Mouse (Mus musculus): Measurements from ENCODE around the gene Rnase4. TPM values are rescaled to one million over a fixed set of nuclear protein-coding genes. Genes with fewer than 3 reads are reported as not detected.

Gene Rnase4
- polyA plus RNA-seq, 1 experiment from 2014 or later, result 443 TPM

GRCm38 (mm10) chr14:51113916-51114560, 23.2 kb downstream of the Rnase4 start, which contains the start of gene Eddm3b:
Eddm3b (plus strand) TSS chr14:51114426.
- WGBS, result 39% methylated on average over 10 of the region's 12 CpGs
- Histone ChIP-seq H3K4me2 (replicated peaks; ENCODE audit: low read depth, low read length) (no peak within 1 kb of the TSS), H3K36me3 (ENCODE audit: insufficient read depth, low read length) (no peaks in the 10 kb centered on the region), H3K27me3 (replicated peaks; ENCODE audit: insufficient read depth, low read length) (no peaks in the 10 kb centered on the region), H3K4me3 (ENCODE audit: low read depth, low read length) (no peak within 1 kb of the TSS), H3K9ac (replicated peaks; ENCODE audit: low read depth) (no peak within 1 kb of the TSS), H3K9me3 (ENCODE audit: low read length) (no peaks in the 10 kb centered on the region), H3K4me1 (ENCODE audit: insufficient read depth, low read depth, low read length) (no peaks in the 10 kb centered on the region), H3K27ac (ENCODE audit: low read length) (no peak within 1 kb of the TSS)
- no peak for TF ChIP-seq EP300 (IDR thresholded peaks at IDR 0.05)
- TF ChIP-seq CTCF (IDR thresholded peaks at IDR 0.05), result no peak
- ATAC-seq (no peak), DNase-seq (ENCODE audit: low spot score) (no peak)

GRCm38 (mm10) chr14:51125684-51126083, 34.8 kb downstream of the Rnase4 start:
- 81% methylated on average over 6 of the region's 6 CpGs for WGBS
- no peak for TF ChIP-seq EP300 (IDR thresholded peaks at IDR 0.05)
- no peak for TF ChIP-seq CTCF (IDR thresholded peaks at IDR 0.05)
- H3K9me3 ChIP-seq (ENCODE audit: low read length), result no peaks in the 10 kb centered on the region

DNA sequence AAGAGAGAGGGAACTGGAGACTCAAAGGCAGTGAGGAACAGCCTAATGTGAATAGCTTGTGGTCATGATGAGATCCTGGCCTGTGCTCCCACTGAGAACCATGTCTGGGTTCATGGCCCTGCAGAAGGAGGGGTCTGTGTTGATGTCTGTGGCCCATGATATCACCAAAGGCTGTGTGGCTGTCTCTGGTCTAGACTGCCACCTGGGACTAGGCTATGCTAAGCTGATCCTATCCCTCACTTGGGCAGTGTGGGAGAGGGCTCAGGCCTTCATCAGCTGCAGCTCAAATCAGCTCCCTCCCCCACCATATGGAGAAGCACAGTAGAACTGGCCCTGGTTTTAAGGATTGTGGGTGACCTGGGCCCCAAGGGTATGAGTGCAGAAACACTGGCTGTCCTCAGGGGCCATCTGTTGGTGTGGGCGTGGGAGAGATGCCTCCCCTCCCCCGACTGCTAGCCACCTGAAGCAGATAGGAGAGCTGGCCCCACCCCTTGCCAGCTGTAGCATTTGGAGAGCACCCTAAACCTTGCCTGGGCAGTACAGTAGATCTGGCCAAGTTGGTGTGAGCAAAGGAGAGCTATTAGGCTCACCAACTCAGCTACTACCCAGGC, 36.9 kb downstream of the Rnase4 start:
- Histone ChIP-seq H3K9ac (replicated peaks; ENCODE audit: low read depth) (no peak overlapping the region), H3K36me3 (ENCODE audit: insufficient read depth, low read length) (no peaks in the 10 kb centered on the region), H3K4me1 (ENCODE audit: insufficient read depth, low read depth, low read length) (no peaks in the 10 kb centered on the region), H3K4me3 (ENCODE audit: low read depth, low read length) (no peak overlapping the region), H3K27me3 (replicated peaks; ENCODE audit: insufficient read depth, low read length) (no peaks in the 10 kb centered on the region), H3K27ac (ENCODE audit: low read length) (no peak overlapping the region), H3K9me3 (ENCODE audit: low read length) (no peaks in the 10 kb centered on the region), H3K4me2 (replicated peaks; ENCODE audit: low read depth, low read length) (no peak overlapping the region)
- no peak for ATAC-seq
- DNase-seq (ENCODE audit: low spot score), result no peak
- no peak for TF ChIP-seq CTCF (IDR thresholded peaks at IDR 0.05)
- 46% methylated on average over 2 of the region's 2 CpGs for WGBS

More at GRCm38 (mm10) chr14:51125684-51126083, 34.8 kb downstream of the Rnase4 start:
- no peaks in the 10 kb centered on the region for H3K27me3 ChIP-seq (replicated peaks; ENCODE audit: insufficient read depth, low read length)
- H3K27ac ChIP-seq (ENCODE audit: low read length), result no peak overlapping the region
- no peak overlapping the region for H3K9ac ChIP-seq (replicated peaks; ENCODE audit: low read depth)
- no peak overlapping the region for H3K4me3 ChIP-seq (ENCODE audit: low read depth, low read length)
- no peaks in the 10 kb centered on the region for H3K4me1 ChIP-seq (ENCODE audit: insufficient read depth, low read depth, low read length)
- no peak overlapping the region for H3K4me2 ChIP-seq (replicated peaks; ENCODE audit: low read depth, low read length)
- ATAC-seq, result no peak
- H3K36me3 ChIP-seq (ENCODE audit: insufficient read depth, low read length), result no peaks in the 10 kb centered on the region
- no peak for DNase-seq (ENCODE audit: low spot score)

GRCm38 (mm10) chr14:51128775-51129623, 38.1 kb downstream of the Rnase4 start:
- H3K4me3 ChIP-seq (ENCODE audit: low read depth, low read length), result no peak overlapping the region
- H3K4me1 ChIP-seq (ENCODE audit: insufficient read depth, low read depth, low read length), result no peaks in the 10 kb centered on the region
- ATAC-seq (no peak), DNase-seq (ENCODE audit: low spot score) (peak; percentile 12)
- no peaks in the 10 kb centered on the region for H3K27me3 ChIP-seq (replicated peaks; ENCODE audit: insufficient read depth, low read length)
- no peak overlapping the region for H3K4me2 ChIP-seq (replicated peaks; ENCODE audit: low read depth, low read length)
- TF ChIP-seq CTCF (IDR thresholded peaks at IDR 0.05) (no peak), EP300 (IDR thresholded peaks at IDR 0.05) (no peak)
- no peaks in the 10 kb centered on the region for H3K36me3 ChIP-seq (ENCODE audit: insufficient read depth, low read length)
- H3K9me3 ChIP-seq (ENCODE audit: low read length), result no peaks in the 10 kb centered on the region
- no peak overlapping the region for H3K27ac ChIP-seq (ENCODE audit: low read length)
- 60% methylated on average over 9 of the region's 9 CpGs for WGBS
- no peak overlapping the region for H3K9ac ChIP-seq (replicated peaks; ENCODE audit: low read depth)

GRCm38 (mm10) chr14:51129624-51129975, 38.7 kb downstream of the Rnase4 start:
- TF ChIP-seq EP300 (IDR thresholded peaks at IDR 0.05) (no peak), CTCF (IDR thresholded peaks at IDR 0.05) (no peak)
- Histone ChIP-seq H3K4me1 (ENCODE audit: insufficient read depth, low read depth, low read length) (no peaks in the 10 kb centered on the region), H3K27me3 (replicated peaks; ENCODE audit: insufficient read depth, low read length) (no peaks in the 10 kb centered on the region), H3K9me3 (ENCODE audit: low read length) (no peaks in the 10 kb centered on the region), H3K27ac (ENCODE audit: low read length) (no peak overlapping the region), H3K4me2 (replicated peaks; ENCODE audit: low read depth, low read length) (no peak overlapping the region), H3K9ac (replicated peaks; ENCODE audit: low read depth) (no peak overlapping the region), H3K4me3 (ENCODE audit: low read depth, low read length) (no peak overlapping the region), H3K36me3 (ENCODE audit: insufficient read depth, low read length) (no peaks in the 10 kb centered on the region)
- 68% methylated on average over 4 of the region's 4 CpGs for WGBS
- DNase-seq (ENCODE audit: low spot score), result no peak
- no peak for ATAC-seq

- ATAC-seq (no peak), DNase-seq (ENCODE audit: low spot score) (no peak)
- H3K27me3 ChIP-seq (replicated peaks; ENCODE audit: insufficient read depth, low read length), result no peaks in the 10 kb centered on the region
- H3K9me3 ChIP-seq (ENCODE audit: low read length), result no peaks in the 10 kb centered on the region
- no peaks in the 10 kb centered on the region for H3K4me1 ChIP-seq (ENCODE audit: insufficient read depth, low read depth, low read length)
- H3K4me2 ChIP-seq (replicated peaks; ENCODE audit: low read depth, low read length), result no peak overlapping the region
- H3K9ac ChIP-seq (replicated peaks; ENCODE audit: low read depth), result no peak overlapping the region
- no peaks in the 10 kb centered on the region for H3K36me3 ChIP-seq (ENCODE audit: insufficient read depth, low read length)
- TF ChIP-seq EP300 (IDR thresholded peaks at IDR 0.05) (no peak), CTCF (IDR thresholded peaks at IDR 0.05) (no peak)
- H3K4me3 ChIP-seq (ENCODE audit: low read depth, low read length), result no peak overlapping the region
- H3K27ac ChIP-seq (ENCODE audit: low read length), result no peak overlapping the region
- WGBS, result 62% methylated on average over 9 of the region's 9 CpGs
Measured at GRCm38 (mm10) chr14:51130315-51130940, 39.6 kb downstream of the Rnase4 start.
